Mouse (Mus musculus) cerebellum, postnatal 36 days (tissue): Measurements from ENCODE around the gene Pnrc2.

Experiments used
- DNase-seq, 2 experiments: peaks; one replicate each; pipeline ENCODE4 v3.0.0; 2021 to 2022; ENCODE audit warnings: mixed read lengths in 2 of 2

Gene Pnrc2

GRCm38 (mm10) chr4:135873526-135874202, at the start of gene Pnrc2:
Gene Pnrc2, minus strand, starts transcription at chr4:135873850.
- DNase-seq = peak; percentile 88 to 90

- no peak for DNase-seq
These were observed 48.5 kb upstream of the Pnrc2 start for GRCm38 (mm10) chr4:135922190-135922589.

- peak in 1 of 2 experiments; percentile 17 for DNase-seq
These were observed 47.8 kb upstream of the Pnrc2 start for GRCm38 (mm10) chr4:135921257-135922120.

- peak; percentile 94 to 97 for DNase-seq
These were observed 46.9 kb upstream of the Pnrc2 start, which contains the start of gene Fuca1 for GRCm38 (mm10) chr4:135920304-135921241. Gene Fuca1, plus strand, starts transcription at chr4:135920735.

GRCm38 (mm10) chr4:135919280-135919639, 45.6 kb upstream of the Pnrc2 start:
- no peak for DNase-seq

- DNase-seq = no peak
These were observed 45.1 kb upstream of the Pnrc2 start for GRCm38 (mm10) chr4:135918635-135919279.

GRCm38 (mm10) chr4:135913433-135913832, 39.8 kb upstream of the Pnrc2 start:
- DNase-seq = no peak

GRCm38 (mm10) chr4:135912835-135913234, 39.2 kb upstream of the Pnrc2 start:
- DNase-seq = peak in 1 of 2 experiments; percentile 20

GRCm38 (mm10) chr4:135912164-135912563, 38.5 kb upstream of the Pnrc2 start:
- DNase-seq = no peak

GRCm38 (mm10) chr4:135911531-135911930, 37.9 kb upstream of the Pnrc2 start:
- DNase-seq = no peak

- no peak for DNase-seq
These were observed 35.8 kb upstream of the Pnrc2 start for GRCm38 (mm10) chr4:135909326-135910066.

GRCm38 (mm10) chr4:135906633-135907032, 33.0 kb upstream of the Pnrc2 start:
- no peak for DNase-seq

GRCm38 (mm10) chr4:135904810-135905209, 31.2 kb upstream of the Pnrc2 start:
- no peak for DNase-seq

GRCm38 (mm10) chr4:135902606-135903242, 29.1 kb upstream of the Pnrc2 start:
- no peak for DNase-seq

- no peak for DNase-seq
These were observed 26.4 kb upstream of the Pnrc2 start for GRCm38 (mm10) chr4:135900008-135900407.

- DNase-seq = no peak
These were observed 25.4 kb upstream of the Pnrc2 start for GRCm38 (mm10) chr4:135899050-135899448.

GRCm38 (mm10) chr4:135898380-135899049, 24.9 kb upstream of the Pnrc2 start:
- DNase-seq = no peak

- DNase-seq = no peak
These were observed 22.5 kb upstream of the Pnrc2 start for GRCm38 (mm10) chr4:135896157-135896556.

- DNase-seq = no peak
These were observed 21.5 kb upstream of the Pnrc2 start, which contains the start of gene Cnr2 for GRCm38 (mm10) chr4:135895071-135895571. Gene Cnr2, plus strand, starts transcription at chr4:135895394.

- DNase-seq = no peak
These were observed 19.2 kb upstream of the Pnrc2 start for GRCm38 (mm10) chr4:135892884-135893283.
